ENCODE assay signal across 8 mouse cellular contexts in genomic region chr14:61360131-61360980, GRCm38 (mm10). TPM values are rescaled to one million over a fixed set of nuclear protein-coding genes. Genes with fewer than 3 reads are reported as not detected.
A peak's percentile ranks its signal among the peaks of the same experiment; 100 is the strongest.
DNase-seq lines count a peak whose midpoint lies in the region; ATAC-seq and TF ChIP-seq lines count a peak whose summit lies in the region.

Ebpl (minus strand) TSS chr14:61360439.

- ATAC-seq in erythroblast, adult 5-6 weeks (replicated peaks; ENCODE audit: low FRiP score, poor library complexity, severe bottlenecking), result peak; percentile 98
- peak; percentile 93 for ATAC-seq in heart, embryonic 12.5 days (ENCODE audit: insufficient number of reproducible peaks, low FRiP score)
- peak; percentile 96 for ATAC-seq in kidney, postnatal 0 days (replicated peaks; ENCODE audit: low FRiP score, low read depth)
- peak; percentile 94 for ATAC-seq in liver, embryonic 11.5 days (replicated peaks; ENCODE audit: low FRiP score)
- ATAC-seq in stomach, embryonic 14.5 days (ENCODE audit: insufficient number of reproducible peaks, insufficient read depth, low FRiP score, low read depth), result peak; percentile 91

- H3K27ac ChIP-seq in heart, embryonic 12.5 days (ENCODE audit: poor library complexity, severe bottlenecking), result peak within 1 kb of the TSS; percentile 80; the same call in 1 of the 2 replicates
- H3K27ac ChIP-seq in kidney, postnatal 0 days, result peak within 1 kb of the TSS; percentile 83
- peak within 1 kb of the TSS; percentile 89 for H3K27ac ChIP-seq in liver, embryonic 11.5 days (ENCODE audit: low read depth, low read length)
- H3K27ac ChIP-seq in stomach, embryonic 14.5 days (ENCODE audit: low read length), result peak within 1 kb of the TSS; percentile 72

- under 1% methylated on average over 40 of the region's 40 CpGs for WGBS in heart, embryonic 12.5 days
- under 1% methylated on average over 40 of the region's 40 CpGs for WGBS in kidney, postnatal 0 days
- 2% methylated on average over 40 of the region's 40 CpGs for WGBS in liver, embryonic 11.5 days
- WGBS in stomach, embryonic 14.5 days, result under 1% methylated on average over 40 of the region's 40 CpGs

- peaks cover 7% of the 10 kb centered on the region for H3K36me3 ChIP-seq in heart, embryonic 12.5 days
- H3K36me3 ChIP-seq in kidney, postnatal 0 days (ENCODE audit: insufficient read depth, low read length), result no peaks in the 10 kb centered on the region
- H3K36me3 ChIP-seq in liver, embryonic 11.5 days (ENCODE audit: control insufficient read depth, insufficient read depth, low read length), result no peaks in the 10 kb centered on the region
- no peaks in the 10 kb centered on the region; the same call in 1 of the 2 replicates for H3K36me3 ChIP-seq in stomach, embryonic 14.5 days (ENCODE audit: control insufficient read depth, insufficient read depth, low read length)

- peak within 1 kb of the TSS; percentile 85 for H3K4me3 ChIP-seq in heart, embryonic 12.5 days
- H3K4me3 ChIP-seq in kidney, postnatal 0 days (replicated peaks; ENCODE audit: low read depth, low read length), result peak within 1 kb of the TSS; percentile 58
- peak within 1 kb of the TSS; percentile 69 for H3K4me3 ChIP-seq in liver, embryonic 11.5 days (ENCODE audit: low read depth, low read length)
- H3K4me3 ChIP-seq in stomach, embryonic 14.5 days (ENCODE audit: low read depth, low read length), result peak within 1 kb of the TSS; percentile 64

- peak within 1 kb of the TSS; percentile 87 for H3K9ac ChIP-seq in heart, embryonic 12.5 days
- H3K9ac ChIP-seq in kidney, postnatal 0 days (ENCODE audit: low read depth, low read length), result peak within 1 kb of the TSS; percentile 68
- peak within 1 kb of the TSS; percentile 73 for H3K9ac ChIP-seq in liver, embryonic 11.5 days (ENCODE audit: low read depth, low read length)
- peak within 1 kb of the TSS; percentile 31; the same call in 1 of the 2 replicates for H3K9ac ChIP-seq in stomach, embryonic 14.5 days (replicated peaks; ENCODE audit: low read depth, low read length)

- H3K9me3 ChIP-seq in heart, embryonic 12.5 days (replicated peaks), result no peaks in the 10 kb centered on the region
- no peaks in the 10 kb centered on the region for H3K9me3 ChIP-seq in kidney, postnatal 0 days (replicated peaks; ENCODE audit: low read length)
- H3K9me3 ChIP-seq in liver, embryonic 11.5 days (ENCODE audit: control insufficient read depth, low read length), result no peaks in the 10 kb centered on the region
- no peaks in the 10 kb centered on the region for H3K9me3 ChIP-seq in stomach, embryonic 14.5 days (ENCODE audit: control insufficient read depth, low read depth, low read length)

- DNase-seq in B cell, adult 2 months, result peak; percentile 90 to 91
- DNase-seq in brain, adult 2 months (ENCODE audit: low read depth, low spot score), result peak; percentile 97
- DNase-seq in kidney, postnatal 0 days (ENCODE audit: low spot score), result peak; percentile 92
- peak; percentile 89 for DNase-seq in liver, embryonic 11.5 days (ENCODE audit: low spot score)
- DNase-seq in naive thymus-derived CD4-positive, alpha-beta T cell, adult 2 months (ENCODE audit: low read depth), result peak; percentile 91

- H3K4me1 ChIP-seq in heart, embryonic 12.5 days (replicated peaks), result peaks cover 5% of the 10 kb centered on the region
- H3K4me1 ChIP-seq in kidney, postnatal 0 days (replicated peaks; ENCODE audit: insufficient read depth, low read length), result no peaks in the 10 kb centered on the region
- peaks cover 9% of the 10 kb centered on the region for H3K4me1 ChIP-seq in liver, embryonic 11.5 days (replicated peaks; ENCODE audit: control insufficient read depth, insufficient read depth, low read length)
- H3K4me1 ChIP-seq in stomach, embryonic 14.5 days (ENCODE audit: control insufficient read depth, insufficient read depth, low read length), result peaks cover 5% of the 10 kb centered on the region; the same call in 1 of the 2 replicates

- 0 out of 2 replicates have a peak, but pooled peaks have one; percentile 29 for TF ChIP-seq CTCF in kidney, postnatal 0 days (IDR thresholded peaks at IDR 0.05; ENCODE audit: low read depth)

- peak within 1 kb of the TSS; percentile 82 for H3K4me2 ChIP-seq in heart, embryonic 12.5 days
- peak within 1 kb of the TSS; percentile 66 for H3K4me2 ChIP-seq in kidney, postnatal 0 days (ENCODE audit: low read length)
- H3K4me2 ChIP-seq in liver, embryonic 11.5 days, result peak within 1 kb of the TSS; percentile 68
- peak within 1 kb of the TSS; percentile 53 for H3K4me2 ChIP-seq in stomach, embryonic 14.5 days (replicated peaks; ENCODE audit: low read depth, low read length)

- H3K27me3 ChIP-seq in heart, embryonic 12.5 days (replicated peaks), result no peaks in the 10 kb centered on the region
- no peaks in the 10 kb centered on the region for H3K27me3 ChIP-seq in kidney, postnatal 0 days (ENCODE audit: insufficient read depth, low read length)
- no peaks in the 10 kb centered on the region for H3K27me3 ChIP-seq in liver, embryonic 11.5 days (replicated peaks; ENCODE audit: control insufficient read depth, insufficient read depth, low read length)
- H3K27me3 ChIP-seq in stomach, embryonic 14.5 days (ENCODE audit: control insufficient read depth, insufficient read depth, low read length), result no peaks in the 10 kb centered on the region

RNA-seq across cellular contexts. Expression of gene Ebpl, which starts in this region (rescaled TPM):
- total RNA-seq in erythroblast, adult 5-6 weeks (2015; ENCODE audit: low replicate concordance), result 0.19 and 0.42 TPM in 2 replicates
- 0.09 and 1.1 TPM in 2 replicates for total RNA-seq in erythroblast, adult 5-6 weeks (2017; ENCODE audit: low replicate concordance)
- polyA plus RNA-seq in heart, embryonic 12.5 days (2016; fragmentation: Nextera tagmentation; extraction: Ambion mirVana), result 6.1 TPM in 2 replicates
- polyA plus RNA-seq in kidney, postnatal 0 days (2015; fragmentation: Nextera tagmentation; extraction: Ambion mirVana), result 11.3 and 13.4 TPM in 2 replicates
- polyA plus RNA-seq in liver, embryonic 11.5 days (2014; fragmentation: Nextera tagmentation; extraction: Ambion mirVana), result 5.8 and 6.7 TPM in 2 replicates
- polyA plus RNA-seq in stomach, embryonic 14.5 days (2014; fragmentation: Nextera tagmentation; extraction: Ambion mirVana), result 9.2 and 10.1 TPM in 2 replicates

Comparison
In these comparisons a context has a peak if more than half of its experiments do, and no peak if none do; other contexts are left out.
1. Peak in every context shown above with its lines: DNase-seq, ATAC-seq, H3K4me3 ChIP-seq and H3K27ac ChIP-seq.
2. H3K9ac ChIP-seq: peak in every context shown above with its lines; median percentile 87 in heart, embryonic 12.5 days; 73 in liver, embryonic 11.5 days; 68 in kidney, postnatal 0 days; 31 in stomach, embryonic 14.5 days.